Mouse (Mus musculus) olfactory bulb, adult 2 months (tissue): ENCODE measurements around the gene Tox4. TPM values are rescaled to one million over a fixed set of nuclear protein-coding genes. Genes with fewer than 3 reads are reported as not detected.
A peak's percentile ranks its signal among the peaks of the same experiment; 100 is the strongest.

ENCODE experiments used
- H3K27ac ChIP-seq: fragments of 200-500 bp; 2 replicates; pipeline ENCODE4 v1.5.1; 2012; ENCODE audit warnings: low read depth, low read length; ENCODE audit not compliant: insufficient read depth
- H3K4me1 ChIP-seq: fragments of 200-500 bp; 2 replicates; pipeline ENCODE4 v1.6.1; 2012; ENCODE audit warnings: low read length; ENCODE audit not compliant: control insufficient read depth, insufficient read depth
- H3K4me3 ChIP-seq: fragments of 200-500 bp; 2 replicates; pipeline ENCODE4 v1.5.1; 2012; ENCODE audit warnings: mild to moderate bottlenecking, low read depth, low read length, moderate library complexity; ENCODE audit not compliant: insufficient read depth
- CTCF ChIP-seq: fragments of 200-500 bp; IDR thresholded peaks from 2 replicates; pipeline ENCODE4 v1.5.1; 2012; ENCODE audit warnings: low read depth, mild to moderate bottlenecking, low read length, moderate library complexity; ENCODE audit not compliant: insufficient read depth
- POLR2A ChIP-seq: fragments of 200-500 bp; IDR thresholded peaks from 2 replicates; pipeline ENCODE4 v1.6.1; 2012; ENCODE audit warnings: mild to moderate bottlenecking, low read depth, low read length, moderate library complexity; ENCODE audit not compliant: insufficient read depth
- WGBS: fragments of 180-500 bp; shearing (Covaris S2); methylation state at CpG from one replicate; pipeline ENCODE4 v1.1.7; 2018; 5-methylcytosine and 5-hydroxymethylcytosine counted together
- polyA plus RNA-seq: library from polyadenylated mRNA; stranded (reverse); fragments of >200 nt; gene quantifications from 2 replicates; pipeline ENCODE4 v1.2.4, GENCODE M21; 2012; ENCODE audit warnings: low replicate concordance; ENCODE audit not compliant: missing spikeins, insufficient read depth, insufficient read length

The Tox4 gene
- not detected in 2 replicates for polyA plus RNA-seq

DNA sequence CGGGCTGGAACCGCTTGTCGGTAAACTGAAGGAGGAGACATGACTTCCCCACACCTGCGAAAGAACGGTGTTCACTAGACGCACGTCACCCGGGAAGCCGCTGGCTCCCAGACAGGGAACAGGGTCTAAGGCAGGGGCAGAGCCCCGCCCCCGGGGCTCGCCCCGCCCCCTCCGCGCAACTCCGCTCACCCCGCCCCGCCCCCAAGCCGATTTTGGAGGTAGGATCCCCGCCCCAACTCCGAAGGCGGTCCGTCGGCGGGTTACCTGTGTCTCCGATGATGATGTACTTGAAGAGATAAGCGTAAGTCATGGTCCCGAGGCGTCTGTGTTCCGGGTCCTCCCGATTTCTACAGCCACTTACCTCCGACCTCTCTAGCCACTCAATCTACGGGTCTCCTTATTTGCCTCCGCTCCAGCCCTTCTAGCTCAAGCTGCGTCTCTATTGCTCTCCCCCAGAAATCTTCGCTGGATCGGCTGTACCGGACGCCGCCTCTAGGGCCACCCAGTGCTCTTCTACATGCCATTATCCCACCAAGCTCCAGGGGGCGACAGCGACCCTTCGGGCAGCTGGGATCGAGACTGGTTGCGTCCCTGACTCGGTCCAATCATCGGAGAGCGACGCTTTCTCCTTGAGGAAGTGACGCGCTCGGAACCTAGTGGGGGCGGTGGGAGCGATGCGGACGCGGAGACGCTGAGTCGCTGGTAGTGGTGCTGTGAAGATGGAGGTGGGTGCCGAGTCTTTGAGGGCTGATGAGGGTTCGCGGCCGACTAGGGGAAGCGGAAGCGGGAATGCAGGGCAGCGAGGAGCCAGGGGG is at the start of gene Tox4, which contains the start of gene Rab2b:
Tox4 (plus strand) TSS at position 215 of the 815 bp plus-strand sequence.
Rab2b (minus strand) TSS at position 614 of the 815 bp plus-strand sequence.
- peaks cover 2% of the 10 kb centered on the region; the same call in 1 of the 2 replicates for H3K4me1 ChIP-seq
- TF ChIP-seq POLR2A (peak; percentile 82), CTCF (peak; percentile 99)
- H3K27ac ChIP-seq, result peak within 1 kb of the TSS; percentile 64; the same call in 1 of the 2 replicates
- peak within 1 kb of the TSS; percentile 82 for H3K4me3 ChIP-seq
- under 1% methylated on average over 65 of the region's 66 CpGs for WGBS

DNA sequence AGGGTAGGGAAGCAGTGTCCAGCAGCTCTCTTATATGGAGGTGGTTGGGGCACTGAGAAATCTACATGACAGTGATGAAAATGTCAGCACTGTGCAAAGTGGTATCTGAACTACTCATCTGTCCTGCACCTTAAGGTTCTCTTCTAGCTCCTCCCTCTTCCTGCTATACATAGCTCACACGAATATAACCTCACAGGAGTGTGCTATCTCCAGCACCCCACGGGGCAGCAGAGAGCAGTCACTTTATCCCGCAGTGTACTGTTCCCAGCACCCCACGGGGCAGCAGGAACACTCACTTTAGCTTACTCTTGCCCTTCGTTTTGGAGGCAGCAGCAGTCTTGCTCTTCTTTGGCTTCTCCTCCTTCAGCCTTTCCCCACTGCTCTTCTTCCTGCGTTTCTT is 46.7 kb upstream of the Tox4 start:
- TF ChIP-seq POLR2A (no peak), CTCF (no peak)
- 87% methylated on average over 6 of the region's 6 CpGs for WGBS
- H3K4me1 ChIP-seq, result peaks cover 4% of the 10 kb centered on the region; the same call in 1 of the 2 replicates
- H3K27ac ChIP-seq, result no peak overlapping the region
- no peak overlapping the region for H3K4me3 ChIP-seq

GRCm38 (mm10) chr14:52235165-52235564 is 43.8 kb upstream of the Tox4 start:
- Histone ChIP-seq H3K4me1 (peaks cover 4% of the 10 kb centered on the region; the same call in 1 of the 2 replicates), H3K4me3 (no peak overlapping the region), H3K27ac (no peak overlapping the region)
- TF ChIP-seq CTCF (no peak), POLR2A (no peak)
- 76% methylated on average over 7 of the region's 7 CpGs for WGBS

- 77% methylated on average over 1 of the region's 1 CpGs for WGBS
- Histone ChIP-seq H3K4me3 (no peak overlapping the region), H3K27ac (no peak overlapping the region), H3K4me1 (peaks cover 4% of the 10 kb centered on the region; the same call in 1 of the 2 replicates)
- TF ChIP-seq POLR2A (no peak), CTCF (no peak)
Measured at GRCm38 (mm10) chr14:52236216-52236615, 42.7 kb upstream of the Tox4 start.

DNA sequence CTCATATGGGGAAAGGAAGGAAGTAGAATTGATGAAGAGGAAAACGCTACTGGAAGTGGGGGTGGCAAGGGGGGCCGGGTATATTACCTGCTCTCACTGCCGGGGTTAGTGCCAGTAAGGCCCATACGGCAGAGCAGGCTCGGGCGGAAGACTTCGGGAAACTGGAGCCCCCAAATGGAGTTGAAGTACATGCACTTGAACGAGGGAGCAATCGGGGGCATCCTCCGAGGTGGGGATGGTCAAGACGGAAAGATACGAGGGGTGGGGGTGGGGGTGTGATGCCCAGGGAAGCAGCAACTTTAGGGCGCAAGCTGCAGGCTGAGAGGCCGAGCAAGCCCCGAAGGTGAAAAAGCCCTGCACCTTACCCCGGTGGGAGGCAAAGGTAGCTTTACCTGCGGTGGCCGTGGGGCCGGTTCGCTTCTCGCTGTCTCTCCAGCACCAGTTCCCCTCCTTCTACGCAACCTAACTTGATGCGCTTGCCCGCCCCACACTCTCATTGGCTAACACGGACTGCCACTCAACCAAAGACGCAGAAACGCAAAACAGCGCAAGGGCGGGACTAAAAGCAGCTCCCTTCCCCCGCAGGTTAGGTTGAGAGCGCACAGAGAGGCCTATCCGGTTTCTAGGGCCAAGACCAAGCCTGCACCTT is 34.8 kb upstream of the Tox4 start:
- peak overlapping the region; percentile 34; the same call in 1 of the 2 replicates for H3K27ac ChIP-seq

GRCm38 (mm10) chr14:52244690-52245042 is 34.3 kb upstream of the Tox4 start:
- TF ChIP-seq CTCF (no peak), POLR2A (no peak)
- H3K4me3 ChIP-seq, result peak overlapping the region; percentile 85
- H3K4me1 ChIP-seq, result 0 out of 2 replicates have a peak, but pooled peaks cover 3% of the 10 kb centered on the region
- H3K27ac ChIP-seq, result peak overlapping the region; percentile 34; the same call in 1 of the 2 replicates
- WGBS, result 9% methylated on average over 7 of the region's 7 CpGs

More for the DNA sequence above, 34.8 kb upstream of the Tox4 start:
- H3K4me3 ChIP-seq, result peak overlapping the region; percentile 85
- 0 out of 2 replicates have a peak, but pooled peaks cover 3% of the 10 kb centered on the region for H3K4me1 ChIP-seq
- under 1% methylated on average over 32 of the region's 32 CpGs for WGBS
- TF ChIP-seq POLR2A (peak; percentile 17; the same call in 1 of the 2 replicates), CTCF (no peak)

- Histone ChIP-seq H3K4me3 (no peak overlapping the region), H3K4me1 (0 out of 2 replicates have a peak, but pooled peaks cover 3% of the 10 kb centered on the region), H3K27ac (no peak overlapping the region)
- TF ChIP-seq POLR2A (no peak), CTCF (no peak)
- WGBS, result 61% methylated on average over 4 of the region's 4 CpGs
Measured at GRCm38 (mm10) chr14:52246129-52246528, 32.8 kb upstream of the Tox4 start.

- H3K27ac ChIP-seq, result 0 out of 2 replicates have a peak overlapping the region, but pooled peaks have one; percentile 56
- H3K4me3 ChIP-seq, result peak overlapping the region; percentile 86
- 4% methylated on average over 18 of the region's 18 CpGs for WGBS
- no peaks in the 10 kb centered on the region for H3K4me1 ChIP-seq
- TF ChIP-seq CTCF (no peak), POLR2A (no peak)
Measured at GRCm38 (mm10) chr14:52256311-52257175, 22.4 kb upstream of the Tox4 start.
